Mouse (Mus musculus) midbrain, embryonic 15.5 days (tissue): ENCODE measurements around the gene Olfr763. TPM values are rescaled to one million over a fixed set of nuclear protein-coding genes. Genes with fewer than 3 reads are reported as not detected.
"Not testable (repeated sequence)": the region's sequence is repeated elsewhere in the genome, so short reads cannot be mapped to it uniquely, and the experiment has no call there.

Experiments used
- ATAC-seq: fragments of 200-750 bp; cut with Nextera tagmentation; replicated peaks from 2 replicates; pipeline ENCODE4 v1.8.0; 2017; ENCODE audit warnings: moderate TSS enrichment
- H3K27ac ChIP-seq: fragments of 300-500 bp; sonication (generic); 2 replicates; pipeline ENCODE4 v1.5.1; 2015; ENCODE audit warnings: mild to moderate bottlenecking, inconsistent platforms
- H3K27me3 ChIP-seq: fragments of 300-500 bp; sonication (generic); replicated peaks from 2 replicates; pipeline ENCODE4 v1.6.1; 2015; ENCODE audit warnings: inconsistent platforms
- H3K36me3 ChIP-seq: fragments of 300-500 bp; sonication (generic); replicated peaks from 2 replicates; pipeline ENCODE4 v1.6.1; 2015; ENCODE audit warnings: inconsistent platforms
- H3K4me1 ChIP-seq: fragments of 300-500 bp; sonication (generic); 2 replicates; pipeline ENCODE4 v1.6.1; 2015; ENCODE audit warnings: inconsistent platforms
- H3K4me2 ChIP-seq: fragments of 300-500 bp; sonication (generic); 2 replicates; pipeline ENCODE4 v1.6.1; 2015; ENCODE audit warnings: inconsistent platforms, mild to moderate bottlenecking, moderate library complexity
- H3K4me3 ChIP-seq: fragments of 300-500 bp; sonication (generic); 2 replicates; pipeline ENCODE4 v1.5.1; 2015; ENCODE audit warnings: mild to moderate bottlenecking, inconsistent platforms
- H3K9ac ChIP-seq: fragments of 300-500 bp; sonication (generic); 2 replicates; pipeline ENCODE4 v1.6.1; 2015; ENCODE audit warnings: mild to moderate bottlenecking, inconsistent platforms
- H3K9me3 ChIP-seq: fragments of 300-500 bp; sonication (generic); 2 replicates; pipeline ENCODE4 v1.6.1; 2016; ENCODE audit warnings: inconsistent platforms
- WGBS: fragments of 180-500 bp; shearing (Covaris S2); methylation state at CpG from one replicate; pipeline ENCODE4 v1.1.7; 2015; ENCODE audit warnings: mixed read lengths; 5-methylcytosine and 5-hydroxymethylcytosine counted together
- polyA plus RNA-seq: library from polyadenylated mRNA; unstranded; fragments of >200 nt; fragmentation: Nextera tagmentation; extraction: Ambion mirVana; gene quantifications from 2 replicates; pipeline ENCODE4 v1.2.1, GENCODE M21; 2015

The Olfr763 gene
- not detected in 2 replicates for polyA plus RNA-seq

DNA sequence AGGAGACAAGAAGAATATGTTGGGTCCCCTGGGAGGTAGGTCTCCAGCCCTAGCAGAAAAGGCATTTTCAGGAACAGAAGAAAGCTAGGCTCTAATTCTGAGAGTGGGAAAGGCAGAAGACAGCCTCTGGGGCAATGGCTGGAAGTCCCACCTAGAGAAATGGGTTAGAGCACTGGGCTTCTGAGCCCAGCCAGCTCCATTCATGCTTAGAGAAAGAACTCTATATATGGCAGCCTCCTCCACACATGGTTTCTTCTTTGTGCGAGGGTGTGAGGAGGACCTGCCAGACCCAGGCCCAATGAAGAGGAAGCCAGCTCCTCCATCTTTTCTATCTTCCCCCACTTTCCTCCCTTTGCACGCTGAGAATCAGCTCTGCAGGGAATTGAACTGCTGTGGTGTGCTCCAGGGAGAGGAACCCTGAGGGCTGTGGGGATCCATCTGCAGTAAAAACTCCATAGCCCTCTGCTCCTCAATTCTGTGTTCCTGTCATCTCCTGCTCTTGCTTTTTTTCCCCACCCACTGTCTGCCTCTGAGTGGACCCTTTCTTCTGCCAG is at the start of gene Olfr763:
TSS of gene Olfr763 (plus strand) at position 504 of the 554 bp plus-strand sequence.
- ATAC-seq = no peak
- H3K27me3 ChIP-seq = no peaks in the 10 kb centered on the region
- WGBS = 79% methylated on average over 2 of the region's 2 CpGs
- no peak within 1 kb of the TSS for H3K9ac ChIP-seq
- no peaks in the 10 kb centered on the region for H3K9me3 ChIP-seq
- no peaks in the 10 kb centered on the region for H3K36me3 ChIP-seq
- no peak within 1 kb of the TSS for H3K27ac ChIP-seq
- H3K4me1 ChIP-seq = no peaks in the 10 kb centered on the region
- H3K4me2 ChIP-seq = no peak within 1 kb of the TSS
- no peak within 1 kb of the TSS for H3K4me3 ChIP-seq

DNA sequence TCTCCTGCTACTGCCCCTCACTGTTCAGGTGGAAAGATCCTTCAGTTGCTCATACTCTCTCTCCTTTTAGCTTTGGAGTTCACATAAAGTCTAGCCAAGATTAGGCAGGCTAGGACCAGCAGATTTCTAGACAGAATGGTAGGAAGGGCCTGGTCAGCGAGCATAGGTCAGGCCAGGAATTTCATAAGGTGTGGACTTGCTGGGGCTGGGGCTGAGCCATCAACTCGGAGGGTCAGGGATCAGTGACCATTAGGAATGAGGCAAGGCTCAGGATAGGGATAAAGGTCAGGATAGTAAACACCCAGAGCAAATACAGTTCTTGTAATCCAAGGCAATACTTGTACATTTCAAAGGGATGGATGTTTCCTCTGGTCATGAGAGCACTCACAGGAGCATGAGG is 45.6 kb upstream of the Olfr763 start:
- no peak for ATAC-seq
- Histone ChIP-seq H3K4me2 (no peak overlapping the region), H3K9me3 (no peaks in the 10 kb centered on the region), H3K4me3 (no peak overlapping the region), H3K4me1 (no peaks in the 10 kb centered on the region), H3K27ac (no peak overlapping the region), H3K9ac (no peak overlapping the region), H3K36me3 (no peaks in the 10 kb centered on the region), H3K27me3 (no peaks in the 10 kb centered on the region)
- 84% methylated on average over 2 of the region's 2 CpGs for WGBS

DNA sequence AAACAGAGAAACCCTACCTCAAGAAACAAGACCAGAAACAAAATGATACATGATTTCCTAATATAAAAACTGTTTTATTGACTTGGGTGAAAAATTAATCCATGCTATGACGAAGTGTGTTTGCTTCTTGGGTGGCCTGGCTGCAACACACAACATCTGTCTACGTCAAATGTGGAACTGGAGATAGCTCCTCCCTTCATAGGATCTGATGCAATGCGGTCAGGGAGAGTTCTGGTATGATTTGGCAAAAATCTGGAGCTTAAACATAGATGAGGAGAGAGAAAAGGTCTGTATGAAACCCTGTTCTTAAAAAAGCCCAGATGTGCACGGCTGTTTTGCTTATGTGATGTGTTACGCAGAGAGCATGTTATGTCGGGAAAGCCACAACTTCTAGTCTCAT is 44.7 kb upstream of the Olfr763 start:
- H3K27me3 ChIP-seq = no peaks in the 10 kb centered on the region
- 92% methylated on average over 6 of the region's 6 CpGs for WGBS
- H3K27ac ChIP-seq = no peak overlapping the region
- H3K4me1 ChIP-seq = no peaks in the 10 kb centered on the region
- no peak overlapping the region for H3K9ac ChIP-seq
- H3K4me2 ChIP-seq = no peak overlapping the region
- ATAC-seq = no peak
- H3K4me3 ChIP-seq = no peak overlapping the region
- H3K9me3 ChIP-seq = no peaks in the 10 kb centered on the region
- H3K36me3 ChIP-seq = no peaks in the 10 kb centered on the region

DNA sequence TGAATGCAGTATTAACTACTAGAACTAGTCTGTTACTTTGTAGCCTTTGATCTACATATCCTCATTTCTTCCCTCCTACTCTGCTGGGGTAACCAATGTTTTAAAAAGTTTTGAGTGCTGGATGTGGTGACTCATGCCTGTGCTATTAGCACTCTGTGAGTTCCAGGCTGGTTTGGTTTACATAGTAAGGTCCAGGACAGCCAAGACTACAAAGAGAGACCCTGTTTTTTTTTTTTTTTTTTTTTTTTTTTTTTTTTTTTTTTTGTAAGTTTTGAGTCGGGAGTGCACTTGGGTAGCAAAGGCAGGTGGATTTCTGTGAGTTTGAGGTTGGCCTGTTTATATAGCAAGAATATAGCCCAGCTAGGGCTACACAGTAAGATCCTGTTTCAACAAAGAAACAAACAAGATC is 42.2 kb upstream of the Olfr763 start:
- Histone ChIP-seq H3K4me2 (no peak overlapping the region), H3K9ac (no peak overlapping the region), H3K4me3 (no peak overlapping the region), H3K27me3 (no peaks in the 10 kb centered on the region), H3K4me1 (no peaks in the 10 kb centered on the region), H3K27ac (no peak overlapping the region), H3K36me3 (no peaks in the 10 kb centered on the region), H3K9me3 (no peaks in the 10 kb centered on the region)
- no peak for ATAC-seq
- 63% methylated on average over 1 of the region's 1 CpGs for WGBS

DNA sequence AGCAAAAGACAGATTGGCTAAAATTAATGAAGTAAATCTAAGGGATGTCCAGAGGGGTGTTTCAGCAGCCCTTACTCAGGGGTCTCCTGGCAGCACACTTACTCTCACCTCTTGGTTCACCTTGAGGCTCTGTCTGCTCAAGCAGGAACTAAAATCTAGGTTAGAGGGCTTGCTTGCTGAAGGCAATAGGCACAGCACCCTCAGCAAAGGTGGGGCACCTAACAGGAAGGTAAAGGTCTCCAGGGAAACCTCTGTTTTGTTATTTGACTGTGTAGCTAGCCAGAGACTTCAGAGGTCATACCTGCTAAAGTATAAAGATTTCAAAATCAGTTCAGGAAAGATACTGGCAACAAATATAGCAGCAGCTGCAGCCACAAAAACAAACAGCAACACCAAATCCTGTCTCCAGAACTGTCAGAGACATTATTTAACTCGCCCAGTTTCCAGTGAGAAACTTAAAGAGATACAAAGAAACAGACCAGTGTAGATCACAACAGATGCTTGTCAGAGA is 39.8 kb upstream of the Olfr763 start:
- Histone ChIP-seq H3K9me3 (no peaks in the 10 kb centered on the region), H3K36me3 (no peaks in the 10 kb centered on the region), H3K9ac (no peak overlapping the region), H3K4me3 (no peak overlapping the region), H3K27ac (no peak overlapping the region), H3K4me1 (no peaks in the 10 kb centered on the region), H3K27me3 (no peaks in the 10 kb centered on the region), H3K4me2 (no peak overlapping the region)
- ATAC-seq = no peak
- 44% methylated on average over 1 of the region's 1 CpGs for WGBS

DNA sequence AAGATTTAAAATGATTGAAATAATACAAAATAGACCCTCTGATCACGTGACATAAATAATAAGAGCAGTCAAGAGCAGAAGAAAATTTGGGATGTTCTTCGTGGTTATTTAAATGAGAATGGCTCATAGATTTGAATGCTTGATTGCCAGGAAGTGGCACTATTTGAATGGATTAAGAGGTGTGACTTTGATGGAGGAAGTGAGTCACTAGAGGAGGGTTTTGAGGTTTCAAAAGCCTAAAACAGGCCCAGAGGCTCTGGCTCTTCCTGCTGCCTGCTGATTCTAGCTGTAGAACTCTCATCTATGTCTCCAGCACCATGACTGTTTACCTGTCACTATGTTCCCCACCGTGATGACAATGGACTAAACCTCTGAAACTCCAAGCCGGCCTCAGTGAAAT is 37.8 kb upstream of the Olfr763 start:
- Histone ChIP-seq H3K9me3 (no peaks in the 10 kb centered on the region), H3K4me1 (no peaks in the 10 kb centered on the region), H3K27me3 (no peaks in the 10 kb centered on the region), H3K9ac (no peak overlapping the region), H3K36me3 (no peaks in the 10 kb centered on the region), H3K27ac (no peak overlapping the region), H3K4me3 (no peak overlapping the region), H3K4me2 (no peak overlapping the region)
- ATAC-seq = no peak
- WGBS = 75% methylated on average over 4 of the region's 4 CpGs

DNA sequence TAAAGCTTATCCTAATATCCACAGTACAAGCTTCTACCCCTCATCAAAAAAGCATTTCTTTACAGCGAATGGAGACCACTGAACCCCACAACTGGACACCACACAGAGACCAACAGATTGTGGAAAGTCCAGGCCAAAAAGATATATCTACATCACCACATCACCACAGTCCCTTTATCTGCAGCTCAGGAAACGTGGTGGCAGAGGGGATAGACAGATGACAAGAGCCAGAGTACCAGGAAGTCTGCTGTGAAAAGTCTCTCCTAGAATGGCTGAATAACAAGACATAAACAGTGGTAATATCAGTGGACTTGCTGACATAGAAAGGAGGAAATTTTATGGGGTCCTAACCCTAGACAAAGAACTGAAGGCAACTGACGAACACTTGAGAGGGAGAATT is 34.2 kb upstream of the Olfr763 start:
- Histone ChIP-seq H3K9ac (no peak overlapping the region), H3K36me3 (no peaks in the 10 kb centered on the region), H3K4me2 (no peak overlapping the region), H3K9me3 (no peaks in the 10 kb centered on the region), H3K4me1 (no peaks in the 10 kb centered on the region), H3K27ac (no peak overlapping the region), H3K27me3 (no peaks in the 10 kb centered on the region), H3K4me3 (no peak overlapping the region)
- WGBS = 58% methylated on average over 3 of the region's 3 CpGs
- no peak for ATAC-seq

DNA sequence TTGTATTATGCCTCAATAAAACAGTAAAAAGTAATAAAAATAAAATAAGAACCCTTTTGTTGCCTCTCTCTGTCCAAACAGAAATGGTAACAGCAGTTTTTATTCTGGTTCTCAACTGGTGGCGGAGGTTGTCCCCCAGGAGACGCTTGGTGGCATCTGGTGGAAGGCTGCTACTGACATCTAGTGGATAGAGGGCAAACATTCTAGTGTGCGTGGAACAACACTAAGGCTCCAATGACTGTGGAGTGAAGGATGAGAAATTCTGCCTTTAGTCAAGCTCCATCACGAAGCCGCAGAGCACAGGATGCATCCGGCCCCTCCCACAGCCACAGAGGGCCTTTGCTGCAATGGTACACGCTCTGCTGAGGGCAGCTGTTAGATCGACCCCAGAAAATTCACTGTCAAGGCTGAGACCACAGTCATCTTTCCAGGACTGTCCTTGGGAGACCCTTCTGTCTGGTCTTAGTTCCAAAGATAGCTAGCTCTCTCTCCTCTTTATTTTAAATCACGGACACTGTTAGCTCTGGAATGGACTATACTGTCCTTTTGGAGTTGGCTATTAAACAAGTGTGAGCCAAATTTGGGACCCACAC is 33.0 kb upstream of the Olfr763 start:
- WGBS = 21% methylated on average over 9 of the region's 9 CpGs
- no peaks in the 10 kb centered on the region for H3K27me3 ChIP-seq
- H3K36me3 ChIP-seq = no peaks in the 10 kb centered on the region
- 0 out of 2 replicates have a peak overlapping the region, but pooled peaks have one; percentile 27 for H3K9ac ChIP-seq
- H3K4me1 ChIP-seq = no peaks in the 10 kb centered on the region
- peak; percentile 92 for ATAC-seq
- H3K4me2 ChIP-seq = no peak overlapping the region
- H3K9me3 ChIP-seq = no peaks in the 10 kb centered on the region
- no peak overlapping the region for H3K27ac ChIP-seq
- H3K4me3 ChIP-seq = no peak overlapping the region

DNA sequence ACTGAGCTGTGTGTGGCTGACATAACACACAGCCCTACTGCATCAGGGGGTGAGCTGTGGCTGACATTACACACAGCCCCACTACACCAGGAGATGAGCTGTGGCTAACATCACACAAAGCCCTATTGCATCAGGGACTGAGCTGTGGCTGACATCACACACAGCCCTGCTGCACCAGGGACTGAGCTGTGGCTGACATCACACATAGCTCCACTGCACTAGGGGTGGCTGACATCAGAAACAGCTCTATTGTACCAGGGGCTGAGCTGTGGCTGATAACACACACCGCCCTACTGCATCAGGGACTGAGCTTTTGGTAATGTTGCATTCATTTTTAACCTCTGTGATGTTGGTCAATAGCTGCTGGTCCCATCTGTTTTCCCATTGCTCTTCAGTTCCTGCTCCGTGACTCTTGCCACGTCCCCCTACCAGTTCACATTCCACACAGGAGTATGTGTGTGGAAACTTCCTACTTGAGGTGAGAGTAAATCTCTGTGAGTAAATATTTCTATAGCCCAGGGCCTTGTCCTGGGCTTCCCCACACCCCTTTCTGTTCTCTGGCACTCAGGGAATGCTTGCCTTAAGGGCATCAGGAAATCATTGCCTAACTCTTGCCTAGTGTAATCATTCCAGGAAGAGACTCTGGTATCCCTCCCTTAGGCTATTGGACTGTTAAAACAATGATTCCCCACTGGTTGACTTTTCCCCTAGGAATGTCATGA is 29.8 kb upstream of the Olfr763 start:
- Histone ChIP-seq H3K4me1 (no peaks in the 10 kb centered on the region), H3K9ac (no peak overlapping the region), H3K36me3 (no peaks in the 10 kb centered on the region), H3K27me3 (no peaks in the 10 kb centered on the region), H3K4me2 (no peak overlapping the region), H3K9me3 (no peaks in the 10 kb centered on the region), H3K4me3 (no peak overlapping the region), H3K27ac (no peak overlapping the region)
- ATAC-seq = no peak
- 82% methylated on average over 3 of the region's 3 CpGs for WGBS

DNA sequence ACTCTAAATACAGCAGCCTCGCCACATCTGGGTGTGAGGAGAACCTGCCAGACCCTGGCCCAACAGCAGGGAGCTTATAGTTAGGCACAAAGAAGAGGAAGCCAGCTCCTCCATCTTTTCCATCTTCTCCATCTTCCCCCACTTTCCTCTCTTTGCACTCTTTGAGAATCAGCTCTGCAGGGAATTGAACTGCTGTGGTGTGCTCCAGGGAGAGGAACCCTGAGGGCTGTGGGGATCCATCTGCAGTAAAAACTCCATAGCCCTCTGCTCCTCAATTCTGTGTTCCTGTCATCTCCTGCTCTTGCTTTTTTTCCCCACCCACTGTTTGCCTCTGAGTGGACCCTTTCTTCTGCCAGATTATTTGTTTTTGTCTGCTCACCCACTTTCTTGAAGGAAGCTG is 21.5 kb upstream of the Olfr763 start, which contains the start of gene Olfr9:
TSS of gene Olfr9 (plus strand) at position 301 of the 400 bp plus-strand sequence.
- H3K9me3 ChIP-seq, H3K9ac ChIP-seq, H3K4me3 ChIP-seq, H3K27me3 ChIP-seq, H3K36me3 ChIP-seq, H3K4me1 ChIP-seq, H3K27ac ChIP-seq, ATAC-seq, H3K4me2 ChIP-seq: not testable (repeated sequence)
- WGBS = 90% methylated on average over 1 of the region's 1 CpGs

DNA sequence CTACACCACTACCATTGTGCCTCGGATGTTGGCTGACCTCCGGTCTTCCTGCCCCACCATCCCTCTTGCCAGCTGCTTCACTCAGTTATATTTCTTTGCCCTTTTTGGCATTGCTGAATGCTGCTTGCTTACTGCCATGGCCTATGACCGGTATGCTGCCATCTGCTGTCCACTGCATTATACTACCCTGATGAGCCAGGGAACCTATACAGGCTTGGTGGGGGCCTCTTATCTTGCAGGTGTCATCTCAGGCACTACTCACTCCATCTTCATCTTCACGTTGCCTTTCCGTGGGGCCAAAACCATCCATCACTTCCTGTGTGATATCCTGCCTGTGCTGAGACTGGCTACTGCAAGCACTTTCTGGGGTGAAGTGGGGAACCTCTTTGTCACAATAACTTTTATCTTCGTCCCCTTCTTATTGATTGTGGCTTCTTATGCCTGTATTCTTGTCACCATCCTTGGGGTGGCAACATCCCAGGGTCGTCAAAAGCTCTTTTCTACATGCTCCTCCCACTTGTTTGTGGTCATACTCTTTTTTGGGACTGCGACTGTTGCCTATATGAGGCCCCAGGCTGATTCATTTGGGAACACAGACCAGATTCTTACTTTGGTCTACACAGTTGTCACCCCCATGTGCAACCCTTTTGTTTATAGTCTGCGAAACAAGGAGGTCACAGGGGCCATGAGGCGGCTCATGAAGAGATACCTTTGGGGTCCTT is 20.3 kb upstream of the Olfr763 start:
- H3K9me3 ChIP-seq, H3K4me2 ChIP-seq, H3K27ac ChIP-seq, H3K9ac ChIP-seq, ATAC-seq, H3K27me3 ChIP-seq, H3K4me1 ChIP-seq, H3K4me3 ChIP-seq, H3K36me3 ChIP-seq: not testable (repeated sequence)
- 68% methylated on average over 7 of the region's 10 CpGs for WGBS

DNA sequence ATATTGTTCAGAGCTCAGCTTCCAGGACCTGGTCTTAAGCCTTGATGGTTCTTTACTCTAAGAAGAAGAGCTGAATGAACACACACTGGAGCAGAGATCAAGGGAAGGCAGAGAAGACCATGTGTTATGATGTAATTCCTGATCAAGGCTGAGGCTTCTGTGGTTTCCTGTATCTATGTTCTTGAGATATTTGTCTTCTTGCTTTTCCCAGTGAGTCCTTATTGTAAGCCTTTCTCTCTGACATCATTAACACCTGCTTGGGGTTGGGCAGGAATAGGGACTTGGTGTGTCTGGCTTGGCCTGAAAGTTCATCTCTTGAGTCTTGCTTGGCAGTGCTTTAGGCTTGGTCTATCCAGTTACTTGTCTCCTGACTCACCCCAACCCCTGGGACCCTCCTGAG is 19.6 kb upstream of the Olfr763 start:
- Histone ChIP-seq H3K4me3 (no peak overlapping the region), H3K9ac (no peak overlapping the region), H3K27me3 (no peaks in the 10 kb centered on the region), H3K4me2 (no peak overlapping the region), H3K36me3 (no peaks in the 10 kb centered on the region), H3K4me1 (no peaks in the 10 kb centered on the region), H3K27ac (no peak overlapping the region), H3K9me3 (no peaks in the 10 kb centered on the region)
- ATAC-seq = no peak
